Mouse (Mus musculus) mature B cell (primary cell): ENCODE measurements around the gene Ptpra.

Source experiments
- in situ Hi-C: fragments of 300-500 bp; cut with MboI; formaldehyde crosslinking; loops from 2 replicates; pipeline ENCODE4 v1.14.3; 2019

The Ptpra gene

GRCm38 (mm10) chr2:130442162-130442561 is 7.9 kb upstream of the Ptpra start:
- in situ Hi-C loops: no loop called here

DNA sequence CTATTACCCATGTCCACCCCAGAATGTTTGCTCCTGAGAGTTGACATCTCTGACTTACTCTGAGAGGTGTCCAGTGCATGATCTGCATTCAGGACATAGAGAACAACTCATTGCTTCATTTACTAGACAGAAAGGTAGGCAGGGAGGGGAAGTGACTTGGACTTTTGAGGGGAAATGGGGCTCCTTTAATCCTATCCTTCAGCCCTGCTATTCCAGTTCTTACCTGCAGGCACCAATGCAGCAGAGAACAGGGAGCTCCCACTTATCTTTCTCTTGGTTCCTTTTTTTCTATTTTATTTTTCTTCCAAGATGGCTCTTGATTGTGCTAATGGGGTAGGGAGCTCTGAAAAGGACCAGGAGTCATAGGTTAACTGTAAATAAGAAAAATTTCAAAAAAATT is 1.6 kb upstream of the Ptpra start:
- in situ Hi-C loops: no loop called here

GRCm38 (mm10) chr2:130449021-130449793 is 871 bp upstream of the Ptpra start:
- in situ Hi-C loops: no loop called here

- in situ Hi-C loops: no loop called here
Measured at GRCm38 (mm10) chr2:130450434-130450796, 337 bp downstream of the Ptpra start.

- in situ Hi-C loops: no loop called here
Measured at GRCm38 (mm10) chr2:130451086-130451726, 1.1 kb downstream of the Ptpra start.

DNA sequence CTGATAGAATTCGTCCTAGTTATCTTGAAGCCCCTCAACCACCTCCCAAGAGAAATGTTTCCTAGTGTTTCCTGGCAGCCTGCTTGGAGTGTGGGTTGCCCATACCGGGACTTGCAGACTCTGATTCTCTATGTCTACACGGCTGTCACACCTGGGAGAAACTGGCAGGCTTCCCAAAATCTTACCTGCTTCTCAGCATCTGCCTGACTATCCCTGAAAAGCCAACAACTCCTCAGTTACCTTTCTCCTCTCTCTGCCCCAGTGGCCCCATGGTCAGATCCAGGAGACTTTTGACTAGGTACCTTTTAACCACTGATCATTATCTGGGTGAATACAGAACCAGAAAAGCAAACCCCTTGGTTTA is 1.6 kb downstream of the Ptpra start:
- in situ Hi-C loops: no loop called here

DNA sequence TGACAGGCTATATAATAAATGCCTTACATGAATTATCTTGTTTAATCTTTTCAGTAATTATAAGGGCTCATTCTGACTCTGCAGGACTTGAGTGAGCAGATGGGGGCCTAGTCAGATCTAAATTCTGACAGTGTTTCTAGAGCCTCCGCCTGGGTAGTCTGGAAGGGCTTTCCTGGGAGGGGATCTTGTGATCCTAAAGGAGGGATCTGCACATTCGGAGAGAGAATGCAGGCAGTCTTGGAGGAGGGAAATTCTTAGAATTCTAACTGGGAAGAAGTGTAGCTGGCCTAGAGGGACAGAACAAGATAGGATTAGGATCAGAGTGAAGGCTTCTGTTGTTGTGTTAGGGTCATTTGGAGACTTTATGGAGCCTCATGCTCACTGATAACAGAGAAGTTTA is 2.2 kb downstream of the Ptpra start:
- in situ Hi-C loops: no loop called here

DNA sequence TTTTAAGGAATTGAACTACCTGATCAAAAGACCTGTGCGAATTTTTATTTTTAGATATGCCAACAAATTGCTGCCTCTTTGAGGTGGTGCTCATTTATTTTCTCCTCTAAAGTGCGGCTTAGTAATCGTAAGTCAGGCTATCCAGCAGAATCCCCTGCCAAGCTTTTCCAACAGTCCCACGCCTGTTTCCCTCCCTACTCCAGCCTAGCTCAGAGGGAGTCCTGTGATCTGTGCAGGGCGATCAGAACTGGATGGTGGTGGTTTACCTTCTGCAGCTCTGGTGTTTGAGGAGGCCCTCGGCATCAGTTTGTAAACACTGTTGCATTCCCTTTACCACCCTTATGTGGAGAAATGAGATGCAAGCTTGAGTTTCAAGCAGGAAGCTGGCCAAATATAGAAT is 3.3 kb downstream of the Ptpra start:
- in situ Hi-C loops: no loop called here

- in situ Hi-C loops: no loop called here
Measured at GRCm38 (mm10) chr2:130454748-130455370, 4.8 kb downstream of the Ptpra start.

DNA sequence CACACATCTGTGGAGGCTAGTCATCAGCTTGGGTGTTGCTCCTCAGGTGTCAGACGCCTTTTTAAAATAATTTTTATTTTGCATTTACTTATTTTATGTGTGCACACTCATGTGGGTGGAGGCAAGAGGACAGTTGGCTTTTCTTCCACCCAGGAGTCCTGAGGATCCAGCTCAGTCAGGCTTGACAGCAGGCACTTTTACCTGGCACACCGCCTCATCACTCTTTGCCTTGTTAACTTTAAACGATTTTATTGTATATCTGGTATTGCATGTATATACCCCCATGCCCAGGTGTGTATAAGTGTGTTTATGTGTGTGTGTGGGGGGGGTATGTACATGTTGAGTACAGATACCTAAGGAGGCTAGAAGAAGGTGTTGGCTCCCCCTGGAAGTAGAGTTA is 7.8 kb downstream of the Ptpra start:
- in situ Hi-C loops: no loop called here

GRCm38 (mm10) chr2:130459576-130459975 is 9.5 kb downstream of the Ptpra start:
- in situ Hi-C loops: no loop called here

GRCm38 (mm10) chr2:130461287-130462071 is 11.4 kb downstream of the Ptpra start:
- in situ Hi-C loops: no loop called here

GRCm38 (mm10) chr2:130466438-130466837 is 16.4 kb downstream of the Ptpra start:
- in situ Hi-C loops: no loop called here

DNA sequence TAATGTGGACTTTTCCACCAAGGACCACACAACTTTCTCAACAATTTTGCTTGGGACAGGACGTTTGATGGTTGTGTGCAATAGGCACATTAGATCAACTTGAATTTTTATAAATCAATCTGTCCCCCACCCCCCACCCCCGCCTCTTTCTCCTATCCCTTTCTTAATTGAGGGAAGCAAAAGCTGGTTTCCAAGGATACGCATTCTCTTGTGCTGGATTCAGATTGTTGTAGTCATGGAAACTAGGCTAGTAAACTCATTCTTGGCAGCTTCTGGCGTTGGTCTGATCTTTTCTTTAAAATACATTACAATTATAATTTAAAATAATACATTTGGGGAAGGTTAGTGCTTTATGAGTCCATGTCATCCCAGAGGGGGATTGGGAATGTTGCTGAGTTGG is 19.3 kb downstream of the Ptpra start:
- in situ Hi-C loops: no loop called here

GRCm38 (mm10) chr2:130469935-130470334 is 19.9 kb downstream of the Ptpra start:
- in situ Hi-C loops: no loop called here

DNA sequence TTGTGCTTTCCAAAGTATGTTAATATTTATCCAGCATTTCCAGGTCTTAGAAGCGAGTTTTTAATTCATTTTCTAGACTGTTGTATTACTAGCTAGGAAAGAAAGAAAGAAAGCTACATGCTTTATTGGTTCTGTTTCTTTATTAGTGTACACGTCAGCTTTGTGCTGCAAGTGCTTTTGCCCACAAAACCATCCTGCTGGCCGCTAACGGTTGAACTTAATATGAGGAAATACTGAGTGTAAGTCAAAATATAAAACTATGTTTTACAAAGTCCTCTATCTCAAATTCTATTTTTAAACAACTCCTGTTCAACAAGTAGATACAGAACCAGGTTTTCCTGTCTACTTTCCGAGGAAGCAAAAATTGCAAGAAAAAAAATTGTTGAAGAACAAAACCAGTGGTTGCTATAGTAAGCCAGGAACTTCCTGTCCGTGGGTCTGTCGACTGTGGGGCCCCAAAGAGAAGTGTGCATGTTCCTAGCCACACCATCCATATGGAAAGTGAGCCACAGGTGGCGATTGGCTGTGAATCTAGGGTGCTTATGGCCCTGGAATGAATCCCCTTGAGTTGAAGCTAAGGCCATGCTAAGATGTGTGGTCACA is 22.9 kb downstream of the Ptpra start:
- in situ Hi-C loops: no loop called here

- in situ Hi-C loops: no loop called here
Measured at GRCm38 (mm10) chr2:130475764-130476163, 25.7 kb downstream of the Ptpra start.

DNA sequence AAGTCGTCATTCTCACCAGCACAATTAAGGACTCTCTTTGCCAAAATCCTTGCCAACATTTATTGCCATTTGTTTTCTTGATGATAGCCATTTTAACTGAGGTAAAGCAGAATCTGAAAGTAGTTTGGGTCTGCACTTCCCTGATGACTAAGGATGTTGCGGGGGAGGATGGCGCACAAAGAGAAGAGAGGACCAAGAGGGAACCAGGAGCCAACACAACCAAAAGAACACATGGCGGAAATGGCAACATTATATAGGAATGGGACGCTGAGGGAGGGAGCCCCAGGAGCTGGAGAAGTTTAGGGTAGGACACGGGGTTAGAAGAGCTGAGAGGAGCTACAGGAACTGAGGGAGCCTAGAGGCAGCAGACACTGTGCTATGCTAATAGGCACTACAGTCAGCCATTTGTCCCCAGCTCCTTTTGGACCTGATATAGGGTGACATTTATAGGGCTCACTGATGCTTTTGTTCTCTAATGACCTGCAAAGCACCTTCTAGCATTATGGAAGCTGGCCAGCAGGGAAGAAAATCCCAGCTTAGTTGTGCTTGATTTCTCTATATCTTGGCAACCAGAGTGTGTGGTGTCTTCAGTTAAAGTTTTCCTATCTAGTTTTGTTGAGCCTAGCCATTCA is 26.7 kb downstream of the Ptpra start:
- in situ Hi-C loops: no loop called here

- in situ Hi-C loops: no loop called here
Measured at GRCm38 (mm10) chr2:130482177-130482576, 32.1 kb downstream of the Ptpra start.

GRCm38 (mm10) chr2:130482700-130483099 is 32.6 kb downstream of the Ptpra start:
- in situ Hi-C loops: no loop called here

DNA sequence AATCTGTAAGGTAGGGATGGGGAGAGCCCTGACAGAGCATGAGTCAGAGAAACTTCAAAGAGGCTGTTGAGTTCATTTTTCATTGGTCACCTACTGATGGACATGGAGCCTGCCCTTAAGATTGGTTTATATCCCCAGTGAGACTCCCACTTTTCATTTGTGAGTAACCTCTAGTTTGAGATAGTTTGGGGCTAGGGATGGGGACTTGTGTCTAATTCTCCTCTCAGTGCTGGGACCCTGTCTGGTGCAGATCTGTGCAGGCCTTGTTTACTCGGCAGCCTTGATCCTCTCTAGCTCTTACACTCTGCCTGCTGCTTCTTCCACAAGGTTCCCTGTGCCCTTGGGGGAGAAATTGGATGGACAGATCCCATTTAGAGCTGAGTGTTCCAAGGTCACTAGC is 34.1 kb downstream of the Ptpra start:
- in situ Hi-C loops: no loop called here

DNA sequence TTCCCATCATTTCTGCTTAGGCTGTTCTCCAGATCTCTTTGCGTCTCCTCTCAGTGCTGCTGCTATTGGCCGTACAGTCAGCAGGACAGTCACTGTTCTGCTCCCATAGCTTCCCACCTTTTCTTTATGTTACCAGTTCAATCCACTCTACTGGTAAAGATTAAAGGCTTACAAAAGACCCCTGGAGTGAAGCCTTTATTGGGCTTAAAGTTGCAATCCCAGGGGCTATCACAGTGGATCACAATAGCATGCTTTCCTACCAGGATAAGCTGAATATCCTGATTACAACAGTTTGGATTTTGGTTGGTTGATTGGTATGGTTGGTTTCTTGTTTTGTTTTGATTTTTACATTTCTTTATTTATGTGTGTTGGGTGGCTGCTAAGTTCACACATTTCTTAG is 37.9 kb downstream of the Ptpra start:
- in situ Hi-C loops: no loop called here
